Mouse (Mus musculus): ENCODE results near the gene Prkcg.
"Not testable (repeated sequence)": the region's sequence is repeated elsewhere in the genome, so short reads cannot be mapped to it uniquely, and the experiment has no call there.

Prkcg gene

GRCm38 (mm10) chr7:3288976-3289970 lies at the start of gene Prkcg, which contains the start of gene Myadm:
Gene Prkcg (plus strand): TSS chr7:3289179.
Gene Myadm (plus strand): TSS chr7:3289080.
- in situ Hi-C loops (cut with MseI, MboI), result no loop called here

GRCm38 (mm10) chr7:3239193-3239592 lies 49.8 kb upstream of the Prkcg start:
- in situ Hi-C loops (cut with MseI, MboI), result no loop called here

GRCm38 (mm10) chr7:3260701-3261100 lies 28.3 kb upstream of the Prkcg start:
- in situ Hi-C loops (cut with MseI, MboI), result no loop called here

GRCm38 (mm10) chr7:3261446-3261845 lies 27.5 kb upstream of the Prkcg start:
- in situ Hi-C loops (cut with MseI, MboI), result no loop called here

GRCm38 (mm10) chr7:3262789-3263188 lies 26.2 kb upstream of the Prkcg start:
- in situ Hi-C loops (cut with MseI, MboI), result no loop called here

- in situ Hi-C loops (cut with MseI, MboI), result no loop called here
These were observed 24.5 kb upstream of the Prkcg start for GRCm38 (mm10) chr7:3264390-3265022.

- in situ Hi-C loops (cut with MseI, MboI), result no loop called here
These were observed 23.7 kb upstream of the Prkcg start for GRCm38 (mm10) chr7:3265311-3265710.

GRCm38 (mm10) chr7:3267261-3267660 lies 21.7 kb upstream of the Prkcg start:
- in situ Hi-C loops (cut with MseI, MboI), result no loop called here

GRCm38 (mm10) chr7:3267888-3268287 lies 21.1 kb upstream of the Prkcg start:
- in situ Hi-C loops (cut with MseI, MboI), result no loop called here

- in situ Hi-C loops (cut with MseI, MboI), result no loop called here
These were observed 20.7 kb upstream of the Prkcg start for GRCm38 (mm10) chr7:3268291-3268690.

- in situ Hi-C loops (cut with MseI, MboI), result no loop called here
These were observed 16.8 kb upstream of the Prkcg start for GRCm38 (mm10) chr7:3272206-3272605.

GRCm38 (mm10) chr7:3275455-3276170 lies 13.4 kb upstream of the Prkcg start:
- in situ Hi-C loops (cut with MseI, MboI), result no loop called here

- in situ Hi-C loops (cut with MseI, MboI), result not testable (repeated sequence)
These were observed 12.2 kb upstream of the Prkcg start for GRCm38 (mm10) chr7:3276781-3277180.

- in situ Hi-C loops (cut with MseI, MboI), result no loop called here
These were observed 8.8 kb upstream of the Prkcg start for GRCm38 (mm10) chr7:3280080-3280653.

GRCm38 (mm10) chr7:3280654-3281153 lies 8.3 kb upstream of the Prkcg start:
- in situ Hi-C loops (cut with MseI, MboI), result no loop called here

GRCm38 (mm10) chr7:3281741-3282140 lies 7.2 kb upstream of the Prkcg start:
- in situ Hi-C loops (cut with MseI, MboI), result no loop called here

GRCm38 (mm10) chr7:3283081-3283875 lies 5.7 kb upstream of the Prkcg start:
- in situ Hi-C loops (cut with MseI, MboI), result no loop called here

- in situ Hi-C loops (cut with MseI, MboI), result no loop called here
These were observed 4.4 kb upstream of the Prkcg start for GRCm38 (mm10) chr7:3284604-3285003.

- in situ Hi-C loops (cut with MseI, MboI), result no loop called here
These were observed 2.9 kb upstream of the Prkcg start for GRCm38 (mm10) chr7:3286036-3286435.

- in situ Hi-C loops (cut with MseI, MboI), result no loop called here
These were observed 1.8 kb upstream of the Prkcg start for GRCm38 (mm10) chr7:3287186-3287585.
